Mouse (Mus musculus) intestine, postnatal 0 days (tissue): ENCODE data around the gene Cst7. TPM values are rescaled to one million over a fixed set of nuclear protein-coding genes. Genes with fewer than 3 reads are reported as not detected.
"Not testable (repeated sequence)": the region's sequence is repeated elsewhere in the genome, so short reads cannot be mapped to it uniquely, and the experiment has no call there.

Experiments used
- ATAC-seq: fragments of 200-750 bp; cut with Nextera tagmentation; 2 replicates; pipeline ENCODE4 v1.8.0; 2017; ENCODE audit warnings: mild to moderate bottlenecking, moderate TSS enrichment, moderate library complexity
- H3K27ac ChIP-seq: fragments of 300-500 bp; sonication (generic); 2 replicates; pipeline ENCODE4 v1.5.1; 2014; ENCODE audit warnings: mild to moderate bottlenecking, low read depth, low read length, moderate library complexity
- H3K27me3 ChIP-seq: fragments of 300-500 bp; sonication (generic); replicated peaks from 2 replicates; pipeline ENCODE4 v1.6.1; 2014; ENCODE audit warnings: low read length, mixed read lengths; ENCODE audit not compliant: control insufficient read depth, insufficient read depth
- H3K36me3 ChIP-seq: fragments of 300-500 bp; sonication (generic); 2 replicates; pipeline ENCODE4 v1.6.1; 2014; ENCODE audit warnings: mild to moderate bottlenecking, moderate library complexity; ENCODE audit not compliant: control insufficient read depth, insufficient read depth
- H3K4me1 ChIP-seq: fragments of 300-500 bp; sonication (generic); replicated peaks from 2 replicates; pipeline ENCODE4 v1.6.1; 2014; ENCODE audit warnings: antibody characterized with exemption, low read length, mixed read lengths; ENCODE audit not compliant: control insufficient read depth, insufficient read depth
- H3K4me2 ChIP-seq: fragments of 300-500 bp; sonication (generic); replicated peaks from 2 replicates; pipeline ENCODE4 v1.6.1; 2014; ENCODE audit warnings: low read depth, mild to moderate bottlenecking, moderate library complexity
- H3K4me3 ChIP-seq: fragments of 300-500 bp; sonication (generic); 2 replicates; pipeline ENCODE4 v1.5.1; 2014; ENCODE audit warnings: low read depth, low read length
- H3K9ac ChIP-seq: fragments of 300-500 bp; sonication (generic); 2 replicates; pipeline ENCODE4 v1.6.1; 2014; ENCODE audit warnings: mild to moderate bottlenecking, low read depth, low read length
- H3K9me3 ChIP-seq: fragments of 300-500 bp; sonication (generic); 2 replicates; pipeline ENCODE4 v1.6.1; 2016; ENCODE audit warnings: mixed run types; ENCODE audit not compliant: control insufficient read depth
- CTCF ChIP-seq: sonication (generic); IDR thresholded peaks from 2 replicates; pipeline ENCODE4 v1.5.1; 2016; ENCODE audit warnings: low read depth, mild to moderate bottlenecking, control low read depth, antibody characterized with exemption, moderate library complexity
- WGBS: fragments of 180-500 bp; shearing (Covaris S2); extraction: QIAGEN DNeasy Blood & Tissue Kit; methylation state at CpG from one replicate; pipeline ENCODE4 v1.1.7; 2014; 5-methylcytosine and 5-hydroxymethylcytosine counted together
- polyA plus RNA-seq: library from polyadenylated mRNA; unstranded; fragments of >200 nt; fragmentation: Nextera tagmentation; extraction: Ambion mirVana; gene quantifications from 2 replicates; pipeline ENCODE4 v1.2.1, GENCODE M21; 2015

Cst7 gene
- polyA plus RNA-seq: 0.16 TPM in 1 of 2 replicates, not detected in the other

DNA sequence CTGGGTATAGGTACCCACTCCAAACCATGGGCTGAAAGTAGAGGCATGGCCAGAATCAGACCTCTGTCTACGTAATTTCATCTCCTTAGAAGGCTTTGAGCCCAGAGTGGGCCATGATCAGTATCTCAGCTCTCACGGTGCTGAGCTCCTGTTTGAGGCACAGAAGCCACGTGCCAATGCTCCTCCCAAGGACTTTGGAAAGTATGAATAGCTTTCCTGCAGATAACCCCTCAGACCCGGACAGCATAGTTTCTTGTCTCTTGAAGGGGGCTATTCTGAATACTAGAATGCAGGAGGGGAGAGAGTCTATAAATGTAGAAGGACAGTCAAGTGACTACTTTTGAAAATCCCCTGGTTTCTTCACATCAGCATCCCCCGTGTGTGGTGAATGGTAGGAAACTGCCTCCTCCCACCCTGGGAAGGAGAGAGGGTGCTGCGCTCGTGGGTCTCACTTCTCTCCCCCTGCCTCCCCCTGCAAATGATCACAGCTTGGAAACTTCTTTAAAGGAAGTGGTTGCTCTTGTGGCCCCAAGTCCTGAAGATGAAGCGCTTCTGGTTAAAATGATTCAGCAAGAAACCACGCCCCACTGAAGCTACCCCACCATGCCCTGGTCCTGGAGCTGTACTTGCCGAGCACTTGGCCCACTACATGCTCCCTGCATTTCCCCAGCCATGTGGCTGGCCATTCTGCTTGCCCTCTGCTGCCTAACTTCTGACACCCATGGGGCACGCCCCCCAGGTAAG lies at the start of gene Cst7:
Cst7 (plus strand) TSS at position 569 of the 744 bp plus-strand sequence.
- Histone ChIP-seq H3K36me3 (no peaks in the 10 kb centered on the region), H3K4me3 (no peak within 1 kb of the TSS), H3K27ac (no peak within 1 kb of the TSS), H3K9ac (no peak within 1 kb of the TSS), H3K27me3 (no peaks in the 10 kb centered on the region), H3K4me2 (no peak within 1 kb of the TSS), H3K9me3 (no peaks in the 10 kb centered on the region), H3K4me1 (no peaks in the 10 kb centered on the region)
- ATAC-seq: no peak
- 65% methylated on average over 11 of the region's 11 CpGs for WGBS
- TF ChIP-seq CTCF: no peak

GRCm38 (mm10) chr2:150525703-150526207 lies 44.5 kb upstream of the Cst7 start:
- no peaks in the 10 kb centered on the region for H3K4me1 ChIP-seq
- H3K27me3 ChIP-seq: 0 out of 2 replicates have a peak, but pooled peaks cover 12% of the 10 kb centered on the region
- H3K9ac ChIP-seq: no peak overlapping the region
- no peak for ATAC-seq
- peak overlapping the region; percentile 29 for H3K4me3 ChIP-seq
- H3K27ac ChIP-seq: no peak overlapping the region
- 2% methylated on average over 34 of the region's 42 CpGs for WGBS
- no peaks in the 10 kb centered on the region for H3K9me3 ChIP-seq
- no peak for TF ChIP-seq CTCF
- H3K4me2 ChIP-seq: peak overlapping the region; percentile 67
- no peaks in the 10 kb centered on the region for H3K36me3 ChIP-seq

- not testable (repeated sequence) for H3K36me3 ChIP-seq, H3K4me1 ChIP-seq, H3K27ac ChIP-seq, H3K27me3 ChIP-seq, ATAC-seq, H3K9ac ChIP-seq, H3K9me3 ChIP-seq, H3K4me2 ChIP-seq, H3K4me3 ChIP-seq
- WGBS: 58% methylated on average over 10 of the region's 10 CpGs
These were observed 20.6 kb upstream of the Cst7 start for GRCm38 (mm10) chr2:150549576-150549975.

GRCm38 (mm10) chr2:150558568-150558967 lies 11.6 kb upstream of the Cst7 start:
- H3K4me1 ChIP-seq: no peaks in the 10 kb centered on the region
- H3K9me3 ChIP-seq: no peaks in the 10 kb centered on the region
- no peak overlapping the region for H3K27ac ChIP-seq
- no peak overlapping the region for H3K9ac ChIP-seq
- WGBS: 57% methylated on average over 3 of the region's 3 CpGs
- TF ChIP-seq CTCF: peak; percentile 71
- no peak for ATAC-seq
- no peaks in the 10 kb centered on the region for H3K36me3 ChIP-seq
- no peak overlapping the region for H3K4me2 ChIP-seq
- no peaks in the 10 kb centered on the region for H3K27me3 ChIP-seq
- no peak overlapping the region for H3K4me3 ChIP-seq

GRCm38 (mm10) chr2:150567051-150567450 lies 3.2 kb upstream of the Cst7 start:
- Histone ChIP-seq H3K9me3 (no peaks in the 10 kb centered on the region), H3K4me2 (no peak overlapping the region), H3K27ac (no peak overlapping the region), H3K4me1 (no peaks in the 10 kb centered on the region), H3K27me3 (no peaks in the 10 kb centered on the region), H3K9ac (no peak overlapping the region), H3K4me3 (no peak overlapping the region), H3K36me3 (no peaks in the 10 kb centered on the region)
- no peak for TF ChIP-seq CTCF
- 49% methylated on average over 2 of the region's 2 CpGs for WGBS
- ATAC-seq: no peak

GRCm38 (mm10) chr2:150570761-150571160 lies 546 bp downstream of the Cst7 start:
- Histone ChIP-seq H3K27me3 (no peaks in the 10 kb centered on the region), H3K27ac (no peak overlapping the region), H3K9me3 (no peaks in the 10 kb centered on the region), H3K9ac (no peak overlapping the region), H3K36me3 (no peaks in the 10 kb centered on the region), H3K4me2 (no peak overlapping the region), H3K4me1 (no peaks in the 10 kb centered on the region), H3K4me3 (no peak overlapping the region)
- 87% methylated on average over 2 of the region's 2 CpGs for WGBS
- no peak for TF ChIP-seq CTCF
- ATAC-seq: no peak
